Mouse (Mus musculus): ENCODE data around the gene Hoxa11.

The Hoxa11 gene

DNA sequence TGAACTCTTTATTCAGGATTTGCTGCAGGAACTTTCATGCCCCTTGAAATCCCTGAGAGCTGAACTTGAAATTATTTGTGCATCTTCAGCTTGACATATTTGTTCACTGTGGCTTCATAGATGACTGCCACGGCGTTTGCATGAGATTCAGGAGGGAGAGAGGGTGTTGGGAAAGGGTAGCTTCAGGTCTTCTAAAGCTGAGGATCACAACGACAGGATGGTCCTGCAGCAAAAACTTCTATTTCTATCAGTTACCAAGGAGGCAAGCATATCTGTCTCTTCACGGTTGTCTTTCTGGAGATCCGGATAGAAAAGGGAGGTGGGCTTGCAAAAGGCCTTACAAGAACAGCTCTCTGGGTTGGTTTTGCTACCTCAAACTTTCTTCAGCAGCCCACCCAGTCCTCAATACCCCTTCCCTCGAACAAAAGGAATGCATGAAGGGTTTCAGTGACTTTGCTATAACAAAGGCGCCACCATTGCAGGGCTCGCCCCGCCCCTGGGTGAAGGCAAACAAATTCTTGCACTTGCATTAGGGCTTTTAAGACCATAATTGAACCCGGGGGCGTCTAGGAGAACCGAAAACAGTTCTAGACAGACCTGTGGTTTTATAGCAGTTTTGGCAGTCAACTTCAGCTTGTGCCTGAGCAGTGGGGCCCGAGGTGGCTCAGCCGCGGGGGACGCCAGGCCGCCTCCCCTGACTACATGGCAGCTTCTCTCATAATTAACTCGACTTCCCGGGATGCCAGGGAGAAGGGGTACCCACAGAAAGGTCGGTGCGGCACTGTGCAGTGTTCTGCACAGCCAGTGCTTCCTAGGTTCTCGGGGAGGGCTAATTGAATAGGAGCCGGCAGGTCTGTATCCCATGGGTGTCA lies 2.4 kb upstream of the Hoxa11 start:
- no peak for DNase-seq (ENCODE audit: low read depth, low spot score)

DNA sequence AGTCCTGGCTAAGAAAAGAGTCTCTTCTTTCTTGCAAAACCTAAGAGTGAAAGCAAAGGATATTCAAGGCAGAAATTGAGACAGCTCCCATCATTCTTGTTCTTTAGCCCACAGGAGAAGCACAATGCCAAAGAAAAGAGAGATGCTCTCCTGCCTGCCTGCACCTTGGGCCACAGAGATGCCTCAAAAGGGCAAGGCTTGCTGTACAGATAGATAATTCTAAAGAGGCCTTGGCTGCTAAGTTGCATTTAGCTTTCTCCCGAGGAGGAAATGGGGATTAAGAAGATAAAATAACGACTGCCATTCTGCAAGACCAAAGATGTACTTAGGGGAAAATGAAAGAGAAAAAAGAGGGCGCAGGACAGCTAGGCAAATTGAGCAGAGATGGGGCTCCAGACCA lies 1.3 kb upstream of the Hoxa11 start:
- DNase-seq (ENCODE audit: low read depth, low spot score), result no peak

DNA sequence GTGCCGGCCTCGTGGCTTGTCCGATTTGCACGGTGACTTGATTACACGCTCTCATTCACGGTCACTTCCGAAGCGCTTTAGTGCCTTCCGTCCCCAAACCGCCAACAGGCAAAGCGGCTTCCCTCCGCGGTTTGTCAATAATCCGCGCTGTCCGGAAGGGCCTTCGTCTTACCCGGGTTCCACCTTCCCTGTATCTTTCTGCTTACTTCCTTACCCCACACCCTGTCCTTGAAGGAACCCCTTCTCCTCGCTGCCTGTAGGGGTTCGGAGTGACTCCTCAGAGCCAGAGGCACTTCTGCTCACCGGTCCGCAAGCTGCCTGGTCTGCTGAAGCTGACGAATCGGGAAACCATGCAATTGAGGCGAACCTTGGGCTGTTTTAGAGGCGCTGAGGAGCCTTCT lies 793 bp upstream of the Hoxa11 start:
- no peak for DNase-seq (ENCODE audit: low read depth, low spot score)

DNA sequence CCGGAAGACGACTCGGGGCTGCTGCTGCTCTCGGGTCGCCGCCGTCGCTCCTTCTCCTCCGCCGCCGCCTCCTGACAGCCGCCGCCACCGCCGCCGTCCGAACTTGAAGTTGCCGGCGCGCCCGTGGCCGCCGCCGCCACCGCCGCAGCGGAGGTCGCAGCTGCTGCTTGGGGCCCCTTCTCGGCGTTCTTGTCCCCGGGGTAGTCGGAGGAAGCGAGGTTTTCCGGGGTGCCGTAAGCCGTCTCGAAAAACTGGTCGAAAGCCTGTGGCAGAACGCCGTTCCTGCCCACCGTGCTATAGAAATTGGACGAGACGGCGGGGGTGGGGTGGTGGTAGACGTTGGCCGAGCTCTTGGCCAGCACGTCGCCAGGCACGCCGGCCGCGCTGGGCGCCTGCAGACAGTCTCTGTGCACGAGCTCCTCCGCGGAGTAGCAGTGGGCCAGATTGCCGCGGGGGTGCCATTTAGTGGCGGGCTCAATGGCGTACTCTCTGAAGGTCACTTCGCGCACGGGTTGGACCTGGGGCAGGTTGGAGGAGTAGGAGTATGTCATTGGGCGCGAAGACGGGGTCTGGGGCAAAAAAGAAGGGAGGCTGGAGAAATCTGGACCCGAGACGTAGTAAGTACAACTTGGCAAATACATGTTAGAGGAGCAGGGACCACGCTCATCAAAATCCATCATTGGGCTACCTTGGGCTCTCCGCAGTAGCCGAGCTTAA lies 412 bp downstream of the Hoxa11 start:
- DNase-seq (ENCODE audit: low read depth, low spot score), result no peak

DNA sequence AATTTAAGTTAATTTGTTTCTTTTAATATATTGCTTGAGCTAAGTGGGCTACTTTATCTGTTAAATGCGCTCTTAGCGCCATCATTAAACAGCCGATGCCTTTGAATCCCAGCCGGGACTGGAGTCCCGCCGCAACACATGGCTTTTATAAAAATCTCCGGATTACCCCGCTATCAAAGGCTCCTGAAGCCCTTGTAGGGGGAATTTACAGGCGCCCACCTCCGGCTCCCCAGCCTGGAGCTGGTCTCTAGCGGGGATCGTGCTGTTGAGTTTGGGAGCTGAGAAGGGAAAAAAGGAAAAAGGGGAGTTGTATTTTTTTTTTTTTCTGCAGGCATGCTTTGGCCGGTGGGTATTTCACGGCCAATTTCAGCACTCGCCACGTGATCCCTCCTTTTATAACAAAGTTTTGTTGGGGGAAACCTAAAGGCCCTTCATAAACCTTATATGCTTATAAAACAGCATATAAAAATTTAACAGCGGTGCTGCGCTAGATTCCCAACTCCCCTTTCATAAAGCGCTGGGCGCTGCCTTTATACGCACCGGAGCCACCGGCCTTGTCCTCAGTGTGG lies 1.1 kb downstream of the Hoxa11 start:
- no peak for DNase-seq (ENCODE audit: low read depth, low spot score)

DNA sequence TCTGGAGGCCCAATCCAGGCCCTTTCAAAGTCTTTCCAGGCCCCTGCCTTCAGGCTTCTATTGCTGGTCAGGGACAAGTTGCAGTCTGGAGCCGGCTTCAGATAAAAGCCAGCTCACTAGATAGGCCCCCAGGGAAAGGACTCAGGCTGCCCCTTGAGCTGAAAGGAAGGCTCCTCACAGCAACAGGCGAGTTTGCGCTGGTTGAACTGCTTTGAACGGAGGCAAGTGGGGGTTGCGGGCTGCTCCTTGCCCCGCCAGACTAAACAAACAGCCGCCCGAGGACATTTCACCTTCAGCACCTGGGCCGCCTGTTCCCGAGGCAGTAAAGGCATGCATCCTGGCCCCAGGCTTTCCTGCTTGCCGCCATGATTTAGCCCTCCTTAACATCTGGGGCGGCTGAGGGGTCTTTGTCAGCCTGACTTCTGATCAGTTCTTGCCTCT lies 1.9 kb downstream of the Hoxa11 start:
- DNase-seq (ENCODE audit: low read depth, low spot score), result no peak

DNA sequence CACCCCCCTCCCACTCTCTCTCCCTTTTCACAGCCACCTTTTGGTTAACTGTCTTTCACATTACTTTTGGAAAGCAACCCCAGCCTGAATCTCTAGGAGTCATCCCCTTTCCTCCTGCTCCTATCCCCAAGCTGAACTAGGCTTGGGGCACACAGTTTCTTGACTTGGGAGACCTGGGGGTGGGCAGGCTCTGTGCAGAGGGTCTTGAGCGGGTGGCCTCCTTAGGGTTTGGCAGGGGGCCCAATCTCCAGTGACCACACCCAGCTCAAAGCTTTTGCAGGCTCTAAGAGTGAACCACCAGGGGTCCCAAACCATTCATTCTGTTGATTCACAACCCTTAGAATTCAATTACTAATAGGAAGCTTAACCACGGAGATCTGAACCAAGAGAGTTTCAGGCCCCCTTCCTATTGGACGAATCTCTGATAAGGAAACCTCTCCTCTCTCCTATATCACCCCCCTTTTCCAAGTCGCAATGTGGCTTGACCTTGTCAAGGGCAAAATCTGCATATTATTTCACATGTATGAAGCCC lies 2.7 kb downstream of the Hoxa11 start:
- no peak for DNase-seq (ENCODE audit: low read depth, low spot score)

DNA sequence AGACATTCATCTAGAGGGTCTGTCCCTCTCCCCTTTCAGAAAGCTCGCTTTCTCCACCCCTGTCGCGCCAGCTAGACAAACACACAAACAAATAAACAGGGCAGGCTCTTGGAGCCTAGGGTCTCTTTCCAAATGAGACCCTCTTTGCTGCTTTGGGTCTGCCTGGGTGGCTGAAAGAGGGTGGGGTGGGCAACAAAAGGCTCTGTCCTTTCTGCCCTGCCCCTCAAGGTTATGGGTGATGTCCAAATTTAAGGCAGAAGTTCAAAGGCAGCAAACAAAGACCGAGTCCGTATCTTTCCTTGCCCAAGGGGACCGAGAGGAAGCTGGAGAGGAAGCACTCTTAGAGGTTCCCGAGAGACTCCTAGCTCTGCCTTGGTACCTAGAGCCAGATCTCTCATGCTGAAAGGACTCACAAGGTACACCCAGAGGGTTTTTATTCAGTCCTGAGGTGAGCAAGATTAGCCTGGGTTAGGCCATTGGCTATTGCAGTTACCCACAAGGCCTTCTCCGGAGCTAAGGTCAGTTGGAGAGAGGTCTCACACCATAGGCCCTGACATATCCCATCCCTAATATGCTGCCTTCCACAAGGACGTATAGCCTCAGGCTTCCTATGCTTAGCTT lies 4.5 kb downstream of the Hoxa11 start:
- DNase-seq (ENCODE audit: low read depth, low spot score), result no peak

DNA sequence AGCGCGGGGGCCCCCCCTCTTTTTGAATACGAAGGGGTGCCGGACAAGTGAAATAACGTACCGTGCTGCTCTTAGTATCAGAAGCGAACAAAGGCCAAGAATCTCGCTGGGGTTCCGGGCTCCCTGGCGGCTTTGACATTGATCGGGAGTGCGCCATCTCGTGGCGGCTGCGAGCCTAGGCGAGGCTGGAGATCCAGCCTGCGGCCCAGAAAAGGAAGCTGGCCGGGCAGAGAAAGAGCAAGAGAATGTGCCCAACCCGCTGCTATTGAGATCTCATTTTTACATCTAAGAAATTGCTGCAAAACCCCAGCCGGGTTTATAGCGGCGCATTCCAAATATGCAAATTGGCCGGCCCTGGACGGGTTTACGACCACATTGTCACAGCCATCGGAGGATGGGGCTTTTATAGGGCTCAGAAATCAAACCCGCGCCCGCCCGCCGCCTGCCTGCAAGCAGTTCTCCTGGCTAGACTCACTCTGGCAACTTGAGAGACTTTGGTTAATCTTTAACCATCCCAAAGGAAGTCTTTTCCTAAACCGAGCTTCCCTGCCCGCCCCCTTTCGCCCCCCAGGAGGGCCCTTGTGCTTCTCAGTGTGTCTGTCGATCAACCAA lies 5.1 kb downstream of the Hoxa11 start, which contains the start of gene Hoxa10:
TSS of gene Hoxa10 (minus strand) at position 466 of the 612 bp plus-strand sequence.
- DNase-seq (ENCODE audit: low read depth, low spot score), result peak; percentile 94

DNA sequence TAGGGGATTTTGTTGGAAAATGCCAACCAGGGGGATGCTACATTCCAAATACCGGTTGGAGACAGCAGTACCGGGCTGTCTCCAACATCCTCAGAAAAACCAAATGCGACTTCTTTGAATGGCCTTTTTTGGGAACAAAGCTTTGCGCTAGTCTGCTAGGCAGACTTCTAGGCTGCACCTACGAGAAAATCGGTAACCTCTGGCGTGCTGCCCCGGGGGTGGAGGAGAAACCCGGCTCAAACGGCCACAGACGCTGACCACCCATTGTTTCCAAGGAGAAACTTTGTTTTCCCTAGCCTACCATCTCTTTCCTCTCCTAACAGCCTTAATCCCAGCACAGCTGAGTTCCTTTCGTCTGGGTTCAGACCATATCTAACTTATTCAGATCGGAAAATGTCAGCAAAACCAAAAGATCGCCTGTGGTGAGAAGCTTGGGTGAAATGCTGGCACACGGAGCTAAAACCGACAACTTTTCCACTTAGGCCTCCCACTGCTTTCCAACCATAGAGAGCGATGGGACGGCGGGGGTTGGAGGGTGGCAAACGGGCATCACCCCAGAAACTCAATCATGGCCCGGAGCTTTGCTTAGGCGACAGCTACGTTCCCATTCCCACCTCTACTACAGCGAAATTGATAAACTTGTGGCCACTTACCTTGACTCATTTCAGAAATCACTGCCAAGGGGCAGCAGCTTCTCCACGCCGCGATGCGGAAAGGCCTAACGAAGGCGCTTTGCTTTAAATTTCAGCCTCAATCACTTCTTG lies 5.8 kb downstream of the Hoxa11 start:
- DNase-seq (ENCODE audit: low read depth, low spot score), result no peak

DNA sequence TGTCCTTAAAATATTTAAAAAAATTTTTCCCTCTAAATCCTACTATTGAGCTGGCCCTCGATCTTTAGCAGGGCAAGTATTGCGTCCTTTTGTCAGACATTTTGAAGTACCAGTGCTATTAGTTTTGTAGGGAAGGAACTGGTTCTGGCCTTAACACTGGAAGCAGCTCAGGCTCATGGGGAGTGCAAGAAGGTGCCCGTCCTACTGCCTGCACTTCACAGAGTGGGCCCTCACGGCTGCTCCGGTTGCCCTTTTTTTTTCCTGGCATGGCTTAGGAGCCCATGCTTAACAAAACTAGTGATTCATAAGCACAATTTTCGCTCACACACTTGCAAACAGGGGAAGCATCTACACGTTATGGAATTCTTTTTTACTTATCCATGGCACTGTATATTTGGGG lies 6.6 kb downstream of the Hoxa11 start:
- DNase-seq (ENCODE audit: low read depth, low spot score), result no peak

DNA sequence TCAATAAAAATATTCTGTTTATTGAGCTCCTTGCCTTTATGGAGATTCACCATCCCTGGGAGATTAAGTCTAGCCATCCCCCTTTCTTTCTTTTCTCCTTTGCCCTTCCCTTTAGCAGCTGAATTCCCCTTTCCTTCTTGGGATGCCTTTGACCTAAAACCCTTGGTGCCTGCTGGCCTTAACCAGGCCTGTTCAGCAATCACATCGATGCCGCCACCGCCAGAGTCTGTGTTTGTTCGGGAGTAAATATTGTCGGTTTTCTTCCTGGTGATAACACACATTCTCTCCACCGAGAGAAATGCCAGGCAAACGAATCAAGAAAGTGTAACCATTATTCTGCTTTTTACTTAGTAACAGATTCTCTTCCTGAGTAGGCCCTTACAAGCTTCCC lies 7.5 kb downstream of the Hoxa11 start:
- DNase-seq (ENCODE audit: low read depth, low spot score), result no peak

DNA sequence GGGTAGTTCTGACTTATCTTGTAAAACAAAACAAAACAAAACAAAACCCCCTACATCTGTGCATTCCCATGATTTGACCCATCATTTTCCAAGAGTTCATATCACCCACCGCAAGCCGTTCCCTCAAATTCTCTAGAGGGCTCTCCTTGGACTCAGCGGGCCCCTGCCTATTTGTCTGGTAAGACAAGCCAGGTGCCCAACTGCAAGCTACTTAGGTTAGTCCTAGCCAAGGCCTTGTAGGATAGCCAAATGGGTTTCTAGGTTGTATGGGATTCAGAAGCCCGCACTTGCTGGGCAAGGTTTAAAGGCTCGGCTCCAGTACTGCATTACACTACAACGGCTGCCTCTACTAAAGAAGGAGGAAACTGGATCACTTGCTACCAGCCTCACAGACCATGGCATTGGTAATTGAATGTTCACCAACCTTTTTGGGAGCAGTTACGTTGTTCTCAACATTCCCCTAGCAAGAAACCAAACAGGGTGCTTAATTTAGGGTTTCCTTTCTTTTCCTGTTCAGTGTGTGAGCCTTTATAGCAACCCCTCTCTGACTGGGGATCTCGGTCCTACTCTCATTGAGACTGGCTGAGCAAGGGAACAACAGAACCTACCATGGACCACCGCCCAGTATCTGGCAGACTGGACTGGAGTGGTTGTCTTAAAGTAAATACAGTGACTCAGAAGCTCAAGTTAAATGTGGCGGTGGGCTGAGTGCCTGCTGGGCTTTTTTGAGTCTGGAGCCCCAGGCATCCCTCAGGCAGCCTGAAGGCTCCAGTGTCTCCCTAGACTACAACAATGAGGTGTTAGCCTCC lies 8.1 kb downstream of the Hoxa11 start:
- no peak for DNase-seq (ENCODE audit: low read depth, low spot score)

DNA sequence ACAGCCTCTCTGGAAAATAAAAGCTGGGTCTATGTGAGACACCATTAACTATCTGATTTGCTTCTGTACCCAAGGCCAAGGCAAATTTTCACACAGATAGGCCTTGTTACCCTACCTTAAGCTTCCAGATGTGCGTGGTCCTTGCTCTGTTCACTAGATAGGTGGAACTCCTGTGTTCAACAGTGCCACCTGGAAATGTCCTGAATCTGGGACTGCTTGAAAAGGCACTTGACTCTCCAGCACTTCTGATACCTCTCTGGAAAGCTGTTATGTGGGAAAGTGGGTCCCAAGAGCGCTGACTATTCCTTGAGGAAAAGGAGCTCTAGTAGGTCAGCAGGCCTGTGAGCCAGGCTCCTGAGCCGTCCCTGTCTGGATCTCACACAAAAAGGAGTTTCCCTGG lies 8.8 kb downstream of the Hoxa11 start:
- DNase-seq (ENCODE audit: low read depth, low spot score), result no peak

DNA sequence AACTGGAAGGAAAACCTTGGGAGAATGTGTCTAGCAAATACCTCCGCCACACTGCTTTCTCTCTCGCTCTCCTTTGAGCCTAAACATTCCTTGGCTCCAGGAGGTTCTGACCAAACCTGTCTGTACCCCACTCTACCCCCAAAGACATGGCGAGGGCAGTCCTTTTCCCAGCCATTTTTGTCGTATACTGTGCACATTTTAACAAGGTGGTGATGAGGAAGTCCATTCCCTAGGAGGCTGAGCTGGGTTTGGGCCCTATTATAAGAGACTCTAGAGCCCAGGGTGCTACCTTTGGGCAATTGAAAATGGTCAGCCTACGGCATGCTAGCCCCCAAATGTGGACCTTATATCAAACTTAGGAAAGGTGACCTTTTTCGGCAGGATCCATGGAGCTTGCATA lies 9.7 kb downstream of the Hoxa11 start:
- DNase-seq (ENCODE audit: low read depth, low spot score), result no peak

DNA sequence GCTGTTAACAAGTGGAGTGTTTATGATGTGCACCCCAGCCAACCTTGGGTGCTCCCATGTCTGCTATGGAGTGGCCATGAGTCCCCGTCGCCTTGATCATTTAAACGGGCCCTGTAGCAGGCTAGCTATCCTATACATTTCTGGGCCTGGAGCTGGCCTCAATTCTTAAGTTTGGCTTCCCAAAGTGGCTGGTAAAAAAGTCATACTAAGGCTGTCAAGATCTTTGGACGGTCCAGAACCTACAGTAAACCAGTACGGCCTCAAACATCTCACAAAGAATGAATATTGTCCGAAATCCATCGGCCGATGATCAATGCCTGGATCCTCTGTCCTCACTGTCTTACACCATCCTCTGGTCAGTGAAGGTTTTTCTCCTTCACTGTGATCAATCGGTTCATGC lies 10.3 kb downstream of the Hoxa11 start:
- DNase-seq (ENCODE audit: low read depth, low spot score), result no peak

DNA sequence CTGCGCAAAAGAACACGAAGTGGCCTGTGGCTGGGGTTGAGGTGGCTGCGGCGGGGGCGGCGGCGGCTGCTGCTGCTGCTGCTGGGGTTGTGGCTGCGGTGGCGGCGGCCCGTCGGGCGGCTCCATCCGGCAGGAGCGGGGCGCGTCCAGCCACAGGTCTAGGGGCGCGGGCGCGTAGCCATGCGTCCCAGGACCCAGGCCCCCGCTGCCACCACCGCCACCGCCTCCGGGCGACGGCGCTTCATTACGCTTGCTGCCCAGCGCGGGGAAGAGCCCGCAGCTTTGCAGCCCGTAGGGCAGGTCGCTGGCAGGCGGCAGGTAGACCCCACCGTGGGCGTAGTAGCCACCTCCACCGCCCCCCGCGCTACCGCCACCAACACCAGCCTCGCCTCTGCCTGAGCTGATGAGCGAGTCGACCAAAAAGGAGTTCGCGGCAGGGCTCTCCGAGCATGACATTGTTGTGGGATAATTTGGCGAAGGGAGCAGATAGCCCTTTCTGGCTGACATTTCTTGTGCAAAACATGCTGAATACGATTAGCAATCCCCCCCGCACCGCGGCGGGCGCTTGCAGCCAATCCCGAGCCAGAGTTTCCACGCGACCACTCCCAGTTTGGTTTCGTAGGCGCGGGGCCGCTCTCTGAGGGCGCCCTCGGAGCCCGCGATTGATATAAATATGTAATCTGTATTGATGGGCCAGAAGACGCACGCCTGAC lies 11.0 kb downstream of the Hoxa11 start:
- no peak for DNase-seq (ENCODE audit: low read depth, low spot score)

DNA sequence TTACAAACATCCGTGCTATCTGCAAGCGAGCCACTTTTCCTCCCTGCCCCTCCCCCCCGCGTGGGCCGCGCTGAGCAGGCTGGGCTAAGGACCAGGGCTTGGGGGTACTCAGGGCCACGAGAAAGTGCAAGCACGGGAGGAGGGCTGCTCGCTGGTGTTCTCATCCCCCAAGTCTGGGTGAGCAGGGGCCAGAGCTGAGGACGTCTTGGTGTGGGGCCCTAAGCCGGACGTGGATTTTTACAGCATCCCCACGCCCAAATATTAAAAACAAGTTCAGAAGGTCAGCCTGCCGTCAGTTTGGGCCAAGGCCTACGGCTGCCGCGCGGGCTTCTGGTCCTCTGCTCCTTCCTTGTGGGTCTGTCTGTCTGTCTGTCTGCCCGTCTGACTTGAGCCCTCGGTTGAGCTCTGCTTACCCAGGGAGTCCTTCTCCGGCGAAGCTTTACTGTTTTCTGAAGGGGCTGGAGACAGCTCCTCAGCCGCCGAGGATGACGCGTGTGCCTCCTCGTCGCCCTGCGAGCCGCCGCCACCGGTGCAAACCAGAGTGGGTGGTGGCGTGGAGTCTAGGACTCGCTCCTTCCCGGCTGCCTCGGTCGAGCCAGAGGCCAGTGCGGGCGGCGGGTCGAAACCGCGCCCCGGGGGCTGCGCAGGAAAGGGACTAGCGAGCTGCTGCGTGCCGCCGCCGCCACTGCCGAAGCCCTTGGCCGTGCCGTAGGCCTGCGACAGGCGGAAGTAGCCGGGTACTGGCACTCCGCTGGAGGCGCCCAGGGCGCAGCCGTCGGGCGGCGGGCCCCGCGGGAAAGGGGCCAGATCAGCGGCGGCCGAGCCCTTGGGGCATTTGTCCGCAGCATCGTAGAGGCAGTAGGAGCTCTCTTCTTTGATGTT lies 11.8 kb downstream of the Hoxa11 start:
- no peak for DNase-seq (ENCODE audit: low read depth, low spot score)

Measured in mesoderm, embryonic 11.5 days (tissue).